Mouse (Mus musculus): ENCODE measurements around the gene Tmod1. TPM values are rescaled to one million over a fixed set of nuclear protein-coding genes. Genes with fewer than 3 reads are reported as not detected.

Tmod1 gene
- polyA plus RNA-seq, 1 experiment, result 1.2 TPM

DNA sequence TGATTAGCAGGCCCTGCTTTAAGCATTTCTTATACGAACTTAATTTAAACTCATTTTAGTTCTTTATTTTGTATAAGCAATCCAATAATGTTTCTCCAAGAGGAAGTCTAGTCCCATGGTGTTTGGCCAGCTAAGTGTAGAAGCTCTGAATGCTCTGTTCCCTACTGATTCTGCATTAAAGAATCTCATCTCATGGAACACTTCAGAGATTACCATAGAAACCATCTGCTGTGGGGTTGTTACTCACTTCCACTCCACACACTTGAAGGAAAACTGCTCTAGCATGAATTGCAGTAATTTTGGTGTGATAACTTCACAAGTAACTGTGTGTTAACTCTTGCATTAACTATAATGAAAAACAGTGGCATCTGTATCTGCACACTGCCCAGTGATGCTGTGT lies 108.1 kb downstream of the Tmod1 start:
- peaks cover 2% of the 10 kb centered on the region; the same call in 1 of the 2 replicates for H3K4me1 ChIP-seq (ENCODE audit: control insufficient read depth, insufficient read depth, low read length)
- TF ChIP-seq CTCF (IDR thresholded peaks at IDR 0.05; ENCODE audit: low read depth, low read length), result no peak
- no peak for TF ChIP-seq POLR2A (IDR thresholded peaks at IDR 0.05; ENCODE audit: borderline replicate concordance, low read depth, low read length)
- no peak overlapping the region for H3K27ac ChIP-seq (ENCODE audit: insufficient read depth, low read depth, low read length)
- no peak overlapping the region for H3K4me3 ChIP-seq (ENCODE audit: insufficient read depth, low read length)

DNA sequence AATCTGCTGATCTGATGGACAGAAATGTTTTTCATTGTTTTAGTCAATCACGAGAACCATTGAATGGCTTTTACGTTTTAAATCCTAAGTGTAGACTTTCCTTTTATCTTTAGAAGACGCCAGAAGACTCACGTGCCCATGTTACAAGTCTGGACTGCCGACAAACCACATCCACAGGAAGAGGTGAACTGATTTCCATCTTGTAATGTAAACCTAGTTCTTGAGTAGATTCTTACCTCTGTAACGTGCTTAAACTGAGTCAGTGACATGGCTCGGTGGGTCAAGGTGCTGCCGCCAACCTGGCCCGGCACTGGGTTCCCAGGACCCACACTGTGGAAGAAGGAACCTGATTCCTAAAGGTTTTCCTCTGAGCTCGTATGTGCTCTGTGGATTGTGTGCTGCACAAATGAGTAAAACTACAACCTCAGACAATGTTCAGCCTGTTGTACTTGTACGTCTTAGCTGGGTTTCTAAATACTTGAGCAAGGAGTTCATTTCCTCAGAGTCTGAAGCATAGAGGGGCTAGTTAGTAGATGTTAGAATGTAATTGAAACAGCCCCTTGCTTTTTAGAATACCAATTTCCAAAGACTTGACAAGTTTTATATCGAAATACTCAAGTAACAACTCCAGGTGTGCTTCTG lies 113.3 kb downstream of the Tmod1 start:
- Histone ChIP-seq H3K27ac (ENCODE audit: insufficient read depth, low read depth, low read length) (no peak overlapping the region), H3K4me1 (ENCODE audit: control insufficient read depth, insufficient read depth, low read length) (no peaks in the 10 kb centered on the region), H3K4me3 (ENCODE audit: insufficient read depth, low read length) (no peak overlapping the region)
- TF ChIP-seq CTCF (IDR thresholded peaks at IDR 0.05; ENCODE audit: low read depth, low read length), result no peak
- no peak for TF ChIP-seq POLR2A (IDR thresholded peaks at IDR 0.05; ENCODE audit: borderline replicate concordance, low read depth, low read length)

- Histone ChIP-seq H3K27ac (ENCODE audit: insufficient read depth, low read depth, low read length) (no peak overlapping the region), H3K4me1 (ENCODE audit: control insufficient read depth, insufficient read depth, low read length) (peaks cover 5% of the 10 kb centered on the region), H3K4me3 (ENCODE audit: insufficient read depth, low read length) (no peak overlapping the region)
- TF ChIP-seq POLR2A (IDR thresholded peaks at IDR 0.05; ENCODE audit: borderline replicate concordance, low read depth, low read length) (no peak), CTCF (IDR thresholded peaks at IDR 0.05; ENCODE audit: low read depth, low read length) (no peak)
Measured at GRCm38 (mm10) chr4:46164027-46164426, 125.3 kb downstream of the Tmod1 start.

Other genes with a start within 250 kb of the Tmod1 start
- 4.2 and 4.3 TPM in 2 replicates for gene Aldh1b1, start 239.9 kb upstream of the Tmod1 start, polyA plus RNA-seq (2012; ENCODE audit: insufficient read depth, insufficient read length, missing spikeins)
- gene Igfbpl1, start 212.0 kb upstream of the Tmod1 start, polyA plus RNA-seq (2012; ENCODE audit: insufficient read depth, insufficient read length, missing spikeins), result not detected in 2 replicates
- 0.79 and 0.82 TPM in 2 replicates for gene Stra6l, start 190.3 kb upstream of the Tmod1 start, polyA plus RNA-seq (2012; ENCODE audit: insufficient read depth, insufficient read length, missing spikeins)
- gene Ccdc180, start 148.6 kb upstream of the Tmod1 start, polyA plus RNA-seq (2012; ENCODE audit: insufficient read depth, insufficient read length, missing spikeins), result 0.32 and 1.2 TPM in 2 replicates
- 44.1 and 52.8 TPM in 2 replicates for gene Tdrd7, start 73.6 kb upstream of the Tmod1 start, polyA plus RNA-seq (2012; ENCODE audit: insufficient read depth, insufficient read length, missing spikeins)
- gene Ncbp1, start 99.7 kb downstream of the Tmod1 start, polyA plus RNA-seq (2012; ENCODE audit: insufficient read depth, insufficient read length, missing spikeins), result 24.5 and 24.7 TPM in 2 replicates
- 30.8 and 34.2 TPM in 2 replicates for gene Tstd2, start 99.8 kb downstream of the Tmod1 start, polyA plus RNA-seq (2012; ENCODE audit: insufficient read depth, insufficient read length, missing spikeins)
- gene Xpa, start 157.4 kb downstream of the Tmod1 start, polyA plus RNA-seq (2012; ENCODE audit: insufficient read depth, insufficient read length, missing spikeins), result 45.7 and 49.1 TPM in 2 replicates

Measured in bone marrow macrophage, adult 2 months (primary cell).